Mouse (Mus musculus): ENCODE results near the gene Cln6. TPM values are rescaled to one million over a fixed set of nuclear protein-coding genes. Genes with fewer than 3 reads are reported as not detected.

Gene Cln6
- 12.8 and 15.8 TPM in 2 replicates for polyA plus RNA-seq (2012; rRNA removed)

DNA sequence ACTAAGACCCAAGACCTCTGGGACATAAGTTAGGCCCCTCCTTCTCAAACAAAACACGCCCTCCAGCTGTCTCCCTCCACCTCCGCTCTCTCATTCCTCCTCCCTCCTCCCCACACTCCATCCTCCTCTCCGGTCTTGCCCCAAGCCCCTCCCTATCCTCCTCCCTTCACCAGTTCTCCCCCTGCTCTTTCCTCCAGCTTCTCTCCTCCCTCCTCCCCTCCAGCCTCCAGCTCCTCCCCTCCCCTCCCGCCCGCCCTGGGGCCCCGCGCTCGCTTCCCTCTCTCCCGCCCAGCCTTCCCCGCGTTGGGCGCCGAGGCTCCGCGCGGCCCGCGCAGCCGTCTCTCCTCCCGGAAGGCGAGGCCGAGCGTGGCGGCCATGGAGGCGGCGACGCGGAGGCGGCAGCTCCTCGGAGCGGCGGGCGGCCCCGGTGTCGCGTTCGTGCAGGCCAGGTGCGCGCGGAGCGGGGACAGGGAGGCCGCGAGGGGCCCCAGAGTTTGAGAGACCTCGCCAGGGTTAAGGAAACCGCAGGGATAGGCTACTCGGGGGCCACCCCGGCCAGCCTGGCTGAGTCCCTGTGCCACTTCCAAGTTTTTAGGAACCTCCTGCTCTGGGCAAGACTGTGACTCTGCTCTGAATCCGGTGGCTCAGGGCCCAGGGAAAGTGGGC, at the start of gene Cln6:
Gene Cln6 (plus strand): TSS at position 280 of the 666 bp plus-strand sequence.

DNA sequence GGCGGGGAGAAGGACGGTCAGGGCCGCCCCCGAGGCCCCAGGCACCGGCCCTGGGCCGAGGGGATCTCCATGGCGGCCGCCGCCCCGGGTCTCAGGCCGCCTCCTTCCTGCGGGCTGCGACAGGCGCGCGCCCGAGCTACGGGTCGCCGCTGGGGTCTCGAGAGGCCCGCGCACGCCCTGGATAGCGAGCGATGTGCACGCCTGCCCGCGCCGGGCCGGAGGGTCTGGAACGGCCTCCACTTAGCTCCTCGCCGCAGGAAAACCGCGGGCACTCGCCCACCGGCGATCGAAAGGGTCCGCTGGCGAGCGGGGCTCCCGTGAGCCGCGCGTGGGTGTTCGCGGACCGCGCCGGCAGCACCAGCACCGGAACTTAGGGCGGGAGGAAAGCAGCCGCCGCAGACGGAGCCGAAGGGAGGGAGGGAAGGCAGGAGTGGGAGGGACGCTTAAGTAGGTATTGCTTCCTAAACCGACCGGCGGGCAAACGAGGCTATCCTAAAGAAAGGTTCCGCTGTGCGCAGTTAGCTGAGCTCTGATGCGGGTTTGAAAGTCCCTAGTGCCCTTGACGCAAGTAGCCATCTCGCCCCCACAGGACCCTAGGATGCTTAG, 27.0 kb upstream of the Cln6 start, which contains the start of gene Fem1b:
Gene Fem1b (minus strand): TSS at position 419 of the 606 bp plus-strand sequence.

DNA sequence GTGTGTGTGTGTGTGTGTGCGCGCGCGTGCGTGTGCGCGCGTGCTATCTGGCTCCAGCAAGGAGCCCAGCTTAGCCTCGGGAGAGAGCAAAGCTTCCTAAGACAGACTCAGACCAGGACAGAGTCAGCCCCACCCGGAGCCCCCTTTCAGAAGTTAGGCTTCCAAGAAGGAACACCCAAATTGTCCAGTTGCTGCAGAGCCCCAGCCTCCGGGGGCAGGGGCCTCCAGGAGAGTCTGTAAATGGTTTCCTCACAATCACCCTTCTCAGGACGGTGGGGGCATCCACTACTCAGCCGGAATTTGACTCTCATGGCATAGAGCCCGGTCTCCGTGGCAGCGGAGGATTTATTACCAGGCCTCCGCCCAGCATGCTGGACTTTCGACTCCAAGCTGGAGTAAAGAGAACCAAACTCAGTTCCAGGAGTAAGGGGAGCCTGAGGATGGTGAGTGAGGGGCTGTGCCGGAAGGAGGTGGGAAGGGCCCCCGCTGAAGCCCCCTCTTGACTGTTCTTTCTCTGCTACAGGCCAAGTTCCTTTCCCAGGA, 19.2 kb downstream of the Cln6 start, which contains the start of gene Calml4:
Gene Calml4 (plus strand): TSS at position 362 of the 543 bp plus-strand sequence.

Other genes starting within 250 kb of the Cln6 start
- gene Itga11, start 161.0 kb upstream of the Cln6 start, polyA plus RNA-seq (2012; rRNA removed): 0.11 and 0.15 TPM in 2 replicates
- gene Fem1b, start 26.9 kb upstream of the Cln6 start, polyA plus RNA-seq (2012; rRNA removed): 5.7 and 6.1 TPM in 2 replicates
- 2.2 and 4.2 TPM in 2 replicates for gene Calml4, start 19.3 kb downstream of the Cln6 start, polyA plus RNA-seq (2012; rRNA removed)
- gene Pias1, start 149.1 kb downstream of the Cln6 start, polyA plus RNA-seq (2012; rRNA removed): 9.3 and 11.0 TPM in 2 replicates